Mouse (Mus musculus) megakaryocyte, embryonic 14.5 days (primary cell): ENCODE results near the gene Apoh.

Source experiments
- FLI1 ChIP-seq: IDR thresholded peaks from 2 replicates; pipeline ENCODE4 v1.6.1; 2012; ENCODE audit warnings: low read length, inconsistent platforms, mixed read lengths
- GATA1 ChIP-seq: IDR thresholded peaks from 3 replicates; pipeline ENCODE4 v1.6.1; 2012; ENCODE audit warnings: mixed read lengths, low read length, inconsistent platforms, borderline replicate concordance

GRCm38 (mm10) chr11:108396076-108396829 is 53.1 kb downstream of the Apoh start:
- TF ChIP-seq GATA1 (no peak), FLI1 (no peak)
